Mouse (Mus musculus): ENCODE data around the gene Armh1.

DNA sequence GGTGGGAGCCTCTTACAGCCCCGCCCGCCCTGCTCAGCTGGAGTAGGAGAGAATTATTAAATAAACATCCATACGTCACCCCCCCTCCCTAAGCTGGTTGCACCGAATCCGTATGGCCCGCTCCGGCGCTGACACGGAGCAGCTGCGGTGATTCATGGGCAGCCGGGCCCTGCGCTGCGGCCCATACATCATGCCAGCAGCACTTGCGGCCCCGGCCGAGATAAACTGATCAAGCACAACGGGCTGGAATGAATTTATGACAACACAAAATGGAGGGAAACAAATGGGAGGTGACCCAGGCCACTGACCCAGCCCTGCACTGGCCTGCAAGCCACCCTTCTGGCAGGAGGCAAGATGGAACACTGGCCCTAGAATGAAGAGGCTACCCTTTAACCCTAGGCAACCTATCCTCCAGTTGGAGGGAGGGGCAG is 24.4 kb upstream of the Armh1 start:
- TF ChIP-seq POLR2A (IDR thresholded peaks at IDR 0.05; ENCODE audit: borderline replicate concordance, control insufficient read depth, low read depth, low read length) (no peak), CTCF (IDR thresholded peaks at IDR 0.05; ENCODE audit: control insufficient read depth, insufficient read depth, low read length) (no peak)
